8 mouse cellular contexts compared by ENCODE assay signal in the genomic region with DNA sequence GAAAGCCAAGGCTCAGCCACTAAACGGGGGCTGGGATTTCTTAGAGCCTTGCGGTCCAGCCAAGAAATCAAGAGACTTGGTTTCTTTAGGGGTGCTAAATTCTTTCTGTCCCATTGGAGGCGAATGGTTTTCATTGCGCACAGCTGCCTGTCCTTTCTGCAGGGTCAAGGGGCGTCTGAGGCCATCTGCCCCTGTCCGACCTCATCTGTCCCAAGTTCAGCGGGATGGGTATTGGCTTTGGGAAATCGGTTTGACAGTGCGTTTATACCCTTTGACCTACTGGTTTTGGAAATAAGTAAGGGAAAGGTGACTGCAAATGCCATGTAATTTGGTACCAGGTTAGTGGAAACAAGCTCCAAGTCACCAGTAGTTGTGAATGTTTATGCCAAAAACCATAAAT. TPM values are rescaled to one million over a fixed set of nuclear protein-coding genes. Genes with fewer than 3 reads are reported as not detected.
DNase-seq lines count a peak whose midpoint lies in the region; ATAC-seq and TF ChIP-seq lines count a peak whose summit lies in the region.

No protein-coding gene starts in this region.

- DNase-seq in gastrocnemius, postnatal 25 days: peak; percentile 32
- DNase-seq in gastrocnemius, postnatal 14 days: no peak
- no peak for DNase-seq in CH12.LX (ENCODE audit: extremely low read depth)
- no peak for DNase-seq in liver, embryonic 14.5 days (ENCODE audit: low read depth in 3 of 3, low spot score in 3 of 3)
- DNase-seq in layer of hippocampus, postnatal 10 days (ENCODE audit: low spot score in 2 of 2): no peak
- DNase-seq in layer of hippocampus, postnatal 36 days: no peak
- DNase-seq in ovary, postnatal 36 days (ENCODE audit: low spot score): no peak

- H3K9ac ChIP-seq in CH12.LX (ENCODE audit: insufficient read depth, low read depth): peak overlapping the region; percentile 67
- H3K9ac ChIP-seq in forebrain, embryonic 15.5 days (replicated peaks): peak overlapping the region; percentile 58
- peak overlapping the region; percentile 70 for H3K9ac ChIP-seq in liver, embryonic 14.5 days (replicated peaks)

- no peak overlapping the region for H3K27ac ChIP-seq in CH12.LX (ENCODE audit: insufficient read depth, low read depth)
- peak overlapping the region; percentile 80 for H3K27ac ChIP-seq in forebrain, embryonic 15.5 days (replicated peaks)
- H3K27ac ChIP-seq in liver, embryonic 14.5 days: peak overlapping the region; percentile 50

- dilution Hi-C loops in CH12.LX (cut with MboI; ENCODE audit: extremely low pct_ligation_motif_present, extremely low pct_unique_long_range_greater_than_20kb, low sequenced_read_pairs): no loop called here

- TF ChIP-seq POLR2A in CH12.LX (IDR thresholded peaks at IDR 0.05; ENCODE audit: low read depth, low read length): no peak

- H3K4me2 ChIP-seq in CH12.LX (ENCODE audit: insufficient read depth, low read depth, poor library complexity, severe bottlenecking): peak overlapping the region; percentile 57
- peak overlapping the region; percentile 69 for H3K4me2 ChIP-seq in forebrain, embryonic 15.5 days (replicated peaks)
- peak overlapping the region; percentile 93 for H3K4me2 ChIP-seq in liver, embryonic 14.5 days (ENCODE audit: low read depth)

- peaks cover 23 to 33% of the 10 kb centered on the region in 2 experiments for H3K36me3 ChIP-seq in CH12.LX (replicated peaks in 1 of 2; ENCODE audit: control insufficient read depth in 1 of 2, insufficient read depth in 1 of 2, low read length in 1 of 2)
- peaks cover 18% of the 10 kb centered on the region; the same call in 1 of the 2 replicates for H3K36me3 ChIP-seq in forebrain, embryonic 15.5 days
- peaks cover 2% of the 10 kb centered on the region; the same call in 1 of the 2 replicates for H3K36me3 ChIP-seq in liver, embryonic 14.5 days (replicated peaks; ENCODE audit: control insufficient read depth, insufficient read depth, low read depth)

- TF ChIP-seq RAD21 in CH12.LX (IDR thresholded peaks at IDR 0.05; ENCODE audit: low read depth, low read length): no peak

- intact Hi-C loops in gastrocnemius, postnatal 14 days (cut with DNase I; ENCODE audit: low total_unique reads): no loop called here

- 2% methylated on average over 9 of the region's 9 CpGs for WGBS in forebrain, embryonic 15.5 days
- WGBS in liver, embryonic 14.5 days (ENCODE audit: insufficient replicate concordance): 4% methylated on average over 9 of the region's 9 CpGs

- peaks cover 3 to 33% of the 10 kb centered on the region in 2 experiments; a peak in 2 of 4 replicates for H3K4me1 ChIP-seq in CH12.LX (ENCODE audit: control insufficient read depth in 1 of 2, insufficient read depth in 2 of 2)
- H3K4me1 ChIP-seq in forebrain, embryonic 15.5 days: peaks cover 8% of the 10 kb centered on the region
- peaks cover 12 to 19% of the 10 kb centered on the region in 2 experiments for H3K4me1 ChIP-seq in liver, embryonic 14.5 days (replicated peaks; ENCODE audit: control insufficient read depth in 2 of 2, insufficient read depth in 2 of 2, low read length in 1 of 2)

- no peaks in the 10 kb centered on the region for H3K9me3 ChIP-seq in CH12.LX (replicated peaks; ENCODE audit: low read length)
- no peaks in the 10 kb centered on the region for H3K9me3 ChIP-seq in forebrain, embryonic 15.5 days
- no peaks in the 10 kb centered on the region for H3K9me3 ChIP-seq in liver, embryonic 14.5 days (ENCODE audit: control insufficient read depth, low read length)

- no peak for TF ChIP-seq EP300 in CH12.LX (IDR thresholded peaks at IDR 0.05; ENCODE audit: low read length)
- no peak for TF ChIP-seq EP300 in liver, embryonic 14.5 days (IDR thresholded peaks at IDR 0.05; ENCODE audit: low read depth)

- ATAC-seq in forebrain, embryonic 15.5 days (replicated peaks): peak; percentile 3; the same call in 1 of the 2 replicates
- ATAC-seq in liver, embryonic 14.5 days (ENCODE audit: insufficient read depth): no peak

- H3K27me3 ChIP-seq in CH12.LX (replicated peaks): no peaks in the 10 kb centered on the region
- H3K27me3 ChIP-seq in forebrain, embryonic 15.5 days: no peaks in the 10 kb centered on the region
- H3K27me3 ChIP-seq in liver, embryonic 14.5 days (ENCODE audit: control insufficient read depth, insufficient read depth, low read length): no peaks in the 10 kb centered on the region

- in situ Hi-C loops in CH12.LX (cut with MboI; ENCODE audit: low pct_ligation_motif_present, low pct_unique_long_range_greater_than_20kb, low sequenced_read_pairs): no loop called here

- peaks cover 7% of the 10 kb centered on the region; the same call in 1 of the 2 replicates for H3K79me2 ChIP-seq in CH12.LX (replicated peaks; ENCODE audit: control insufficient read depth, extremely low read depth, insufficient read depth, poor library complexity, severe bottlenecking)

- no peak for TF ChIP-seq CTCF in CH12.LX (conservative IDR thresholded peaks at IDR 0.05 in 1 of 2, IDR thresholded peaks at IDR 0.05 in 1 of 2; ENCODE audit: low read depth in 2 of 2, low read length in 2 of 2)
- no peak for TF ChIP-seq CTCF in liver, embryonic 14.5 days (IDR thresholded peaks at IDR 0.05; ENCODE audit: low read depth)

- peak overlapping the region; percentile 80 to 95 (median 89) for H3K4me3 ChIP-seq in CH12.LX (replicated peaks in 1 of 3; ENCODE audit: low read depth in 2 of 3, low read length in 2 of 3, poor library complexity in 1 of 3)
- peak overlapping the region; percentile 57 for H3K4me3 ChIP-seq in forebrain, embryonic 15.5 days
- peak overlapping the region; percentile 60 to 77 for H3K4me3 ChIP-seq in liver, embryonic 14.5 days (ENCODE audit: insufficient read depth in 1 of 2, low read depth in 2 of 2, low read length in 2 of 2)

TF ChIP-seq in CH12.LX, 34 proteins besides CTCF, POLR2A, EP300 and RAD21:
- TF ChIP-seq ZKSCAN1 (IDR thresholded peaks at IDR 0.05; ENCODE audit: borderline replicate concordance, low read depth, low read length): no peak
- no peak for TF ChIP-seq NELFE (IDR thresholded peaks at IDR 0.05; ENCODE audit: low read depth, low read length)
- TF ChIP-seq JUND (conservative IDR thresholded peaks at IDR 0.05; ENCODE audit: low read depth, low read length): no peak

RNA-seq across cellular contexts. Expression of gene Pdp2, which starts 0.6 kb away (rescaled TPM):
- total RNA-seq in gastrocnemius, postnatal 25 days (2021): 1 to 10 TPM; 2.8 to 2.9 TPM
- total RNA-seq in gastrocnemius, postnatal 14 days (2021): 1 to 10 TPM; 3.9 to 4.7 TPM
- 8.7 and 11.9 TPM in 2 replicates for total RNA-seq in CH12.LX (2012; rRNA removed)
- total RNA-seq in CH12.LX (2014; rRNA removed): 6.9 and 7.6 TPM in 2 replicates
- polyA plus RNA-seq in CH12.LX (2012; ENCODE audit: insufficient read length, low read depth): 8.3 and 9.6 TPM in 2 replicates
- 17.8 and 18.7 TPM in 2 replicates for polyA plus RNA-seq in forebrain, embryonic 15.5 days (2015; fragmentation: Nextera tagmentation; extraction: Ambion mirVana)
- polyA plus RNA-seq in liver, embryonic 14.5 days (2012; rRNA removed): 1.4 and 1.5 TPM in 2 replicates
- polyA plus RNA-seq in liver, embryonic 14.5 days (2014; fragmentation: Nextera tagmentation; extraction: Ambion mirVana): 2.4 and 2.6 TPM in 2 replicates
- 1 to 10 TPM; 9.0 to 9.2 TPM for total RNA-seq in layer of hippocampus, postnatal 10 days (2021)
- 1 to 10 TPM; 7.3 to 7.4 TPM for total RNA-seq in layer of hippocampus, postnatal 36 days (2021)

RNA-seq across cellular contexts. Expression of gene Cdh16, which starts 32.3 kb away (rescaled TPM):
- total RNA-seq in gastrocnemius, postnatal 25 days (2021): not detected
- total RNA-seq in gastrocnemius, postnatal 14 days (2021): not detected
- not detected in 2 replicates for total RNA-seq in CH12.LX (2012; rRNA removed)
- total RNA-seq in CH12.LX (2014; rRNA removed): not detected in 2 replicates
- not detected in 2 replicates for polyA plus RNA-seq in CH12.LX (2012; ENCODE audit: insufficient read length, low read depth)
- polyA plus RNA-seq in forebrain, embryonic 15.5 days (2015; fragmentation: Nextera tagmentation; extraction: Ambion mirVana): not detected in 2 replicates
- polyA plus RNA-seq in liver, embryonic 14.5 days (2012; rRNA removed): 0.01 and 0.02 TPM in 2 replicates
- polyA plus RNA-seq in liver, embryonic 14.5 days (2014; fragmentation: Nextera tagmentation; extraction: Ambion mirVana): not detected in 2 replicates
- not detected for total RNA-seq in layer of hippocampus, postnatal 10 days (2021)
- not detected for total RNA-seq in layer of hippocampus, postnatal 36 days (2021)

RNA-seq across cellular contexts. Expression of gene Rrad, which starts 39.3 kb away (rescaled TPM):
- 1 to 10 TPM; 3.8 to 6.2 TPM for total RNA-seq in gastrocnemius, postnatal 25 days (2021)
- total RNA-seq in gastrocnemius, postnatal 14 days (2021): 10 to 100 TPM in 1 of 2 experiments, 1 to 10 TPM in 1; 3.7 to 15.5 TPM
- total RNA-seq in CH12.LX (2012; rRNA removed) (30.9 and 31.1 TPM in 2 replicates), CH12.LX (2014; rRNA removed) (29.4 and 31.7 TPM in 2 replicates)
- 32.3 and 33.6 TPM in 2 replicates for polyA plus RNA-seq in CH12.LX (2012; ENCODE audit: insufficient read length, low read depth)
- 2.4 and 3.0 TPM in 2 replicates for polyA plus RNA-seq in forebrain, embryonic 15.5 days (2015; fragmentation: Nextera tagmentation; extraction: Ambion mirVana)
- polyA plus RNA-seq in liver, embryonic 14.5 days (2012; rRNA removed): 0.21 and 0.25 TPM in 2 replicates
- polyA plus RNA-seq in liver, embryonic 14.5 days (2014; fragmentation: Nextera tagmentation; extraction: Ambion mirVana): 0.10 and 0.54 TPM in 2 replicates
- total RNA-seq in layer of hippocampus, postnatal 10 days (2021): 1 to 10 TPM; 2.0 to 2.5 TPM
- 1 to 10 TPM; 1.1 to 1.3 TPM for total RNA-seq in layer of hippocampus, postnatal 36 days (2021)

RNA-seq across cellular contexts. Expression of gene Ciao2b, which starts 49.9 kb away (rescaled TPM):
- total RNA-seq in gastrocnemius, postnatal 25 days (2021): 10 to 100 TPM; 27.3 to 33.1 TPM
- 10 to 100 TPM; 27.1 to 32.0 TPM for total RNA-seq in gastrocnemius, postnatal 14 days (2021)
- 76.4 and 81.1 TPM in 2 replicates for total RNA-seq in CH12.LX (2012; rRNA removed)
- total RNA-seq in CH12.LX (2014; rRNA removed): 72.2 and 74.4 TPM in 2 replicates
- 75.8 and 76.4 TPM in 2 replicates for polyA plus RNA-seq in CH12.LX (2012; ENCODE audit: insufficient read length, low read depth)
- polyA plus RNA-seq in forebrain, embryonic 15.5 days (2015; fragmentation: Nextera tagmentation; extraction: Ambion mirVana): 145 and 153 TPM in 2 replicates
- polyA plus RNA-seq in liver, embryonic 14.5 days (2012; rRNA removed): 33.2 and 38.5 TPM in 2 replicates
- 49.6 and 50.3 TPM in 2 replicates for polyA plus RNA-seq in liver, embryonic 14.5 days (2014; fragmentation: Nextera tagmentation; extraction: Ambion mirVana)
- total RNA-seq in layer of hippocampus, postnatal 10 days (2021): 10 to 100 TPM; 26.0 to 29.8 TPM
- 10 to 100 TPM; 26.8 to 28.0 TPM for total RNA-seq in layer of hippocampus, postnatal 36 days (2021)

RNA-seq across cellular contexts. Expression of gene Car7, which starts 57.4 kb away (rescaled TPM):
- 1 to 10 TPM; 1.0 to 1.2 TPM for total RNA-seq in gastrocnemius, postnatal 25 days (2021)
- total RNA-seq in gastrocnemius, postnatal 14 days (2021): 1 to 10 TPM; 1.0 to 1.1 TPM
- total RNA-seq in CH12.LX (2012; rRNA removed) (0.85 and 0.88 TPM in 2 replicates), CH12.LX (2014; rRNA removed) (0.62 and 0.92 TPM in 2 replicates)
- 1.2 and 1.3 TPM in 2 replicates for polyA plus RNA-seq in CH12.LX (2012; ENCODE audit: insufficient read length, low read depth)
- 1.7 and 2.0 TPM in 2 replicates for polyA plus RNA-seq in forebrain, embryonic 15.5 days (2015; fragmentation: Nextera tagmentation; extraction: Ambion mirVana)
- 2.5 and 5.0 TPM in 2 replicates for polyA plus RNA-seq in liver, embryonic 14.5 days (2012; rRNA removed)
- 5.0 and 11.2 TPM in 2 replicates for polyA plus RNA-seq in liver, embryonic 14.5 days (2014; fragmentation: Nextera tagmentation; extraction: Ambion mirVana)
- 10 to 100 TPM; 13.5 to 18.2 TPM for total RNA-seq in layer of hippocampus, postnatal 10 days (2021)
- total RNA-seq in layer of hippocampus, postnatal 36 days (2021): 10 to 100 TPM; 15.2 to 17.7 TPM
